Mouse (Mus musculus) embryonic fibroblast, embryonic 13.5 days (primary cell): ENCODE measurements at regions not wholly inside any gene's neighbourhood (a gene's known extent, or its start where the extent isn't known, plus 50 kb on each side); places are given as distances from the start of the nearest gene placed in this dataset.
A peak's percentile ranks its signal among the peaks of the same experiment; 100 is the strongest.
"Not testable (repeated sequence)": the region's sequence is repeated elsewhere in the genome, so short reads cannot be mapped to it uniquely, and the experiment has no call there.

Experiments used
- H3K27ac ChIP-seq: 2 replicates; pipeline ENCODE4 v1.5.1; 2012; ENCODE audit warnings: low read length, control low read depth, inconsistent platforms; ENCODE audit not compliant: insufficient read depth
- H3K4me1 ChIP-seq: 2 replicates; pipeline ENCODE4 v1.6.1; 2011; ENCODE audit warnings: low read length; ENCODE audit not compliant: control insufficient read depth, insufficient read depth
- H3K4me3 ChIP-seq: 2 replicates; pipeline ENCODE4 v1.5.1; 2011; ENCODE audit warnings: mild to moderate bottlenecking, control low read depth, low read length; ENCODE audit not compliant: insufficient read depth
- CTCF ChIP-seq: IDR thresholded peaks from 2 replicates; pipeline ENCODE4 v1.5.1; 2011; ENCODE audit warnings: mild to moderate bottlenecking, control low read depth, low read length, moderate library complexity, borderline replicate concordance; ENCODE audit not compliant: insufficient read depth
- POLR2A ChIP-seq: IDR thresholded peaks from 2 replicates; pipeline ENCODE4 v1.6.1; 2011; ENCODE audit warnings: low read depth, mild to moderate bottlenecking, control low read depth, low read length, moderate library complexity

DNA sequence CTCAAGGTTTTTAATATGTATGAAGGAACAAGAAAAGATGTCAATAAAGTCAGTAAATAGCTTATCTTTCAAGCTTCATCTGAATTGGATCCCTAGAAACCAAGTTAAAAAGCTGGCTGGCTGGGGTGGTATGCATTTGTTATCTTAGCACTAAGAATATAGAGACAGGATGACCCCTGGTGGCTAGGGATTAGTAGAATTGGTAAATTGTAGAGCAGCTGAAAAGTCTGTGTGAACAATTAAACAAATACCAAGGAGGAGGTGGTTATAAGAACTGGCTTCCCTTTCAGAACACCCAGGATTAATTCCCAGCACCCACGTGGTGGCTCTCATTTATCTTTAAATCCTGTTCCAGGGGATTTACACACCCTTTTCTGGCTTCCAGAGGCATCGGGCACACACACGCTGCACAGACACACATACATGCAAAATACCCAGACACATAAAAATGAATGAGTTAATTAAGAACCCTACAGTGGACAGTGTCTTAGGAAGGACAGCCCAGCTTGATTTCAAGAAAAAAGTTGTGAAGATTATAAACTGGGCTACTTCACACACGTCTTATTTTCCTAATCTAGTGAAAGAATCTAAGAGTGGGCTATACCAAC lies 170.5 kb downstream of the Pdzph1 start:
- no peak overlapping the region for H3K4me3 ChIP-seq
- no peak overlapping the region for H3K27ac ChIP-seq
- no peaks in the 10 kb centered on the region for H3K4me1 ChIP-seq
- TF ChIP-seq CTCF (no peak), POLR2A (no peak)

DNA sequence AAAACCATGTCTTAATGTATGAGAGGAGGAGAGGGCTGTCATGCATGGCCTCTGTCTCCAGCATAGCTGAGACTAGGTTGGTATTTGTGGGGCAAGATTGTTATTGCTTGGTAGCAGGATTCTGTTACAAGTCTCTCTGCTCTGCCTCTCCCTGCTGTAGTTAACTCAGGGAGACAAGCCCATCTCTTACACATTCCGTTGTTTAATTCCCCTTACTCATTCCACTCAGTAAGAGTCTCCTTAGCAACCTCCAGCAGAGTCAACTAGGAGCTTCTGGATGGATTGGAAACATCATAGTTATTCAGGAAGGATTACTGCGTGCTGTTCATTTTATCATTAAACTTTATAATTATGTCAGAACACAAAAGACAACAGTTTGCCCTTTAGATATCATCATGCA lies 171.8 kb downstream of the Pdzph1 start:
- H3K4me1 ChIP-seq = no peaks in the 10 kb centered on the region
- no peak overlapping the region for H3K27ac ChIP-seq
- TF ChIP-seq CTCF (no peak), POLR2A (no peak)
- no peak overlapping the region for H3K4me3 ChIP-seq

DNA sequence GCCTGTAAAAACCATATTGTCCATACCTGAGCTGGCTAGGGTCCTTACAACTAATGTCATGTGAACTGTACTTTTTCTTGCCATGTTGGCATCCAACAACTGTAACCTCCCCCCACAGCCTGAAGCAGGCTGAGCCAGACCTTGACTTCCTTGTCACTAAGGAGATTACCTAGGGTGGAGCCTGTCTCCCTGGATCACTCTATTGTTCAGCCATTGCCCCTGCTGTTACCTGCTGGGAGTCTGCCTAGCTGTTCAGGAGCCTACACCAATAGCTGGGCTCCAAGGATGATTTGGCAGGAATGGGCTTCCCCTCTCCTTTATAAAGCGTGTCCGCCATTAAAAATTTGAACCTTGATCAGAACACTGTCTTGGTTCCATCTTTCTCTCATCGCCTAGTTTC lies 215.7 kb downstream of the Pdzph1 start:
- H3K4me1 ChIP-seq, H3K27ac ChIP-seq, H3K4me3 ChIP-seq: not testable (repeated sequence)

DNA sequence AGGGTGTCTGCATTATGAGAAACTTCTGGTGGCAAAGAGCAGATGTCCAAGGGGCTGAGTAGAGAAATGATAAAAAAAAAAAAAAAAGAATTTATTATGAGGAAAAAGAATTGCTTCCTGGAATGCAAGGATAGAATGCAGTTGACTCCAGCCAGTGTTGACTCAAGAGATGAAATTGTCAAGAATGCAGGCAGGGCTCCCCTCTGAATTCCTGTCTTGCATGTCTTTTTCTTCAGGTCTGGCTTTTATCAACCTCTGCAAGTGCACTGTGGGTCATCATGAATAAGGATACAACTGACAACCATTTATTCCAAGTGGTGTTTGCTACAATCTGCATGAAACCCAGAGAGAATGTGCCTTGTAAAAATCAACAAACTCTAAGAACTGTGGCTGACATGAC lies 217.6 kb downstream of the Pdzph1 start:
- Histone ChIP-seq H3K27ac (peak overlapping the region; percentile 52; the same call in 1 of the 2 replicates), H3K4me1 (no peaks in the 10 kb centered on the region; the same call in 1 of the 2 replicates), H3K4me3 (no peak overlapping the region)
- no peak for TF ChIP-seq CTCF
- TF ChIP-seq POLR2A = no peak

DNA sequence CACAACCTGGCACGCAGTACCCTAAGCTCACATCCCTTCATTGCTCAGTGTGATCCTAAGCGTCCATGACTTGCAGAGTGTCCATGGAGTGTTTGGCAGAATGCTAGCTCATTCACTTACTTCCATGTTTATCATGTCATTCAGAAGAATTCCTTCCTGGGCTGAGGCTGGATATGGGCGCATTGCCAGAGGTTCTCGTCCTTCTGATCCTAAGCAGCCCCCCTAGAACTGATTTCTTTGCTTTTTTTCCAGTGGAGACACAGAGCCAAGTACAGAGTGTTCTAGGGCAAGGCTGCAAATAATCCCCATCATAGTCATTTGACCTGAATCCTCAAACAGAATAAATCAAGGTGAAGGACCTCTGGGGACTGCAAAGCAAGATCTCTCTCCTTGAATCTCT lies 226.0 kb downstream of the Pdzph1 start:
- Histone ChIP-seq H3K4me3 (no peak overlapping the region), H3K4me1 (no peaks in the 10 kb centered on the region), H3K27ac (no peak overlapping the region)
- TF ChIP-seq POLR2A (no peak), CTCF (no peak)

DNA sequence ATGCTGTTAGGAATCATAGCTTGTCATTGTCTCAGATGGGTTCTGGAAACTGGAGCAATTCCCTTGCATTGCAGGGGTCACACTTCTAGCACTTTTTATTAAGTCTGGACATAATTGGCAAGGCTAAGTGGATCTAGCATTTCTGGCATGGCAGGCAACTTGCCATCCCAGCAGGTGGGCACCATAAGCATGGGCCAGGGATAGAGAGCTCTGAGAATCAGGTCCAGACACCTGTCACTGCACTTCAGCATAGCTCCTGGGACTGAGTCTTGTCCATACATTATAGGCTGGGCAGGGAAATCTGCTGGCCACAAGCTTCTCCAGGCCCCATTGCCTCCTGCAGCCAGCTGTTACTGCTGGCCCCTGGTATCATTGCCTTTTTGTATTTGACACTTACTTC lies 242.2 kb downstream of the Pdzph1 start:
- H3K4me1 ChIP-seq = no peaks in the 10 kb centered on the region

DNA sequence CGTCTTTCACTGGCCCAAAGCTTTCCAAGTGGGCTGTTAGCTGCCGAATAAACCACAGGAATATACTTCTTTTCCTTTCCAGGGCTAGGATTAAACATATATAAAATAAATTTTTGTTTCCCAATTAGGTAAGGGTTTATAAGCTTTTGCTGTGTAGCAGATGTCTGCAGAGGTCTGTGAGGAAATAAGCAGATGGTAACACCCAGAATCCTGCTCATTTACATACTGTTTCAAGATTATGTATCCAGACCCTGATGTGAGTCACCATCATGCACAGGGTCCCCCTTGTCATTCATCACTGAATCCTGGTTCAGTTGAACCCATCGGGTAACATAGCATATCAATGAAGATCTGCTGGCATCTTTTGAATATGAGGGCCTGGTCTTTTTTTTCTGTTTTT lies 242.9 kb downstream of the Pdzph1 start:
- no peak overlapping the region for H3K4me3 ChIP-seq
- H3K4me1 ChIP-seq = no peaks in the 10 kb centered on the region
- TF ChIP-seq POLR2A = no peak
- TF ChIP-seq CTCF = no peak
- no peak overlapping the region for H3K27ac ChIP-seq

More for the DNA sequence above, 242.2 kb downstream of the Pdzph1 start:
- TF ChIP-seq POLR2A = no peak
- Histone ChIP-seq H3K27ac (no peak overlapping the region), H3K4me3 (no peak overlapping the region)

DNA sequence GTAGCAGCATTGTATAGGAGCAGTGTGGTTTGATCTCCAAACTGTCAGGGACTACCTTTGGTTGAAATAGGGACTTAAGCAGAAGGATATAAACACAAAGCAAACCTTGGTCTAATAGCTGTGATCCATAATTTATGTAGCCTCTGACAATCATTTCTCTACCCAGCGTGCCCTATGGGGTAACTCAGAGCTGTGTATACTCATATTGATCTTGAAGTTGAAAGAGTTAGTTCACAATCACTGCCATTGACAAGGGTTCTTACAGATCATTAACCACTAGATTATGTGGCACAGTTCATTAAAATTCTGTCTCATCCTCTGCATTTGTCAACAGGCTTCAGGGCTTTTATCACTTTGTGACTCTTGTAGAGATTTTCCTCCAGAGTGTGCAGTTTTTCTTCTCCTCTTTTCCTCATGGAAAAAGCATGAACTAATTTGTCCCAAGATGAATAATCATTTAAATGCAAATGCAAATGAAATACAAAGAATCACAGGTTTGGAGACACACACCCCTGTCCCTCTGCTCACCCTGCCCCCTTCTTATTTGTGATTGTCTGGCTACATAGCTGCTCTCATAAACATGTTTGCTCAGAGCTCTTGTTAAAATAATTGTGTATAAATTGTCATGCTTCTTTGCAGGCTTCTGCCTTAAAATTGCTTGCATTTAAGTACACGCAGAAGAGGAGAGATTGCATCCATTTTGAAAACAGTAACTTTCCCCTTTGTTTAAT lies 280.3 kb downstream of the Pdzph1 start:
- Histone ChIP-seq H3K4me1 (no peaks in the 10 kb centered on the region), H3K4me3 (no peak overlapping the region), H3K27ac (no peak overlapping the region)
- TF ChIP-seq CTCF (no peak), POLR2A (no peak)

DNA sequence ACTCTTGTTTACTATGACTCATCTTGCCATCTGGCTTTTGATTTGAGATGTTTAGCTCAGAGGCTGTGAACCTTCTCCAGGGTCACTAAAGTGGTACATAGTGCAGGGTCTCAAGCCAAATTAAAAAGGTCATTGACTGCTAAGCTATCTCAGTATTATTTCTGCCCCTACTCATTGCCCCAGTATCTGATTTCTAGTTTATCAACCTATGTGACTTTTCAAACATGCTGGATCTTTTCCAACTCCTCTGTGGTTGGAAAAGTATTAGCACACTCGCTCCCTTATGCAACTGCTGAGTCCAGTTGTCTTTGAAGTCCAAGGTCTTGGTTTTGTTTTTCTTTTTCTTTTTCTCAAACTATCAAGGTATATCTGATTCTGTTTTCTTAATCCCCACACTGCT lies 301.0 kb downstream of the Pdzph1 start:
- Histone ChIP-seq H3K4me3 (no peak overlapping the region), H3K27ac (no peak overlapping the region)
- no peak for TF ChIP-seq CTCF
- TF ChIP-seq POLR2A = no peak

DNA sequence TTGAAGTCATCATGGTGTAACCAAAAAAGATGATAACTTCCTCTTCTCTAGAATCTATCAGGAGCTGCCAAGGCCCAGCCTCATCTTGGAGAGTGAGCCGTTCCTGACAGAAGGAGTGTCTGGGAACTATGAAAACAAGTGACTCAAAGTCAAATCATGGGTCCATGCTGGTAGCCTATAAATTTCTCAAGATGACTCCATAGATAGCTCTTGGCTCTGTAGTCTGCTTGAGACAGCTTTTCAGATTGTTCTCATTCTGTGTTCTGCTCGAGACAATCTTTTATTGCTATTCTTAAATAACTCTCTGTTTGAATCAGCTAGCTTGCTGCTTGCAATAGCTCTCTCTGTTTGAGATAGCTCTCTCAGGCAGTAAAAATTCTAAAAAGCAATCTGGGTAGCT lies 318.9 kb downstream of the Pdzph1 start:
- Histone ChIP-seq H3K4me1 (no peaks in the 10 kb centered on the region), H3K4me3 (no peak overlapping the region), H3K27ac (no peak overlapping the region)
- TF ChIP-seq CTCF = no peak
- no peak for TF ChIP-seq POLR2A

More for the DNA sequence above, 301.0 kb downstream of the Pdzph1 start:
- no peaks in the 10 kb centered on the region for H3K4me1 ChIP-seq
